Mouse (Mus musculus): ENCODE data around the gene Aff3. TPM values are rescaled to one million over a fixed set of nuclear protein-coding genes. Genes with fewer than 3 reads are reported as not detected.

Aff3 gene
- total and polyA plus RNA-seq, 2 experiments from 2014 or later, result 23.1 to 55.6 TPM

DNA sequence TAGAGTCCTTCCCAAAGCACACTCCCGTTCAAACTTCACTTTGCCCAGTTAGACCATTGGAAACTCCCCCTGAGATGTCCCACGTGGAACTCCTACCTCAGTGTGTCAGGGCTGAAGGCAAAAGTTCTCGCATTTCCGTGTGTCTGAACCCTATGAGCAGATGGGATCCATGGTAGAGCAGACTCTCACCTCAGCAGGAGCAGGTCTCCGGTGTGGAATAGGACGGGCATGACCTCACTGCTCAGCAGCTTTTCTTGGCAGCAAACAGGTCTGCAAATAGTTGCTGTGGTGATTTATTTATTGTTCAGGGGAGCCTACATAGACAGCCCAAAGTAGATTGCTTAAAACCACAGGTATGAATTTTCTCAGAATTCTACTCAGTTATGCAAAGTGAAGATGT is 25.7 kb upstream of the Aff3 start:
- H3K4me3 ChIP-seq (ENCODE audit: low read length), result no peak overlapping the region
- H3K36me3 ChIP-seq (ENCODE audit: insufficient read depth, low read length), result no peaks in the 10 kb centered on the region
- TF ChIP-seq CTCF (IDR thresholded peaks at IDR 0.05; ENCODE audit: low read depth), result no peak
- no peaks in the 10 kb centered on the region for H3K4me1 ChIP-seq (ENCODE audit: insufficient read depth, low read length)
- 62% methylated on average over 6 of the region's 6 CpGs for WGBS
- no peak overlapping the region for H3K4me2 ChIP-seq (ENCODE audit: low read depth, low read length)
- no peaks in the 10 kb centered on the region for H3K9me3 ChIP-seq (ENCODE audit: low read length)
- ATAC-seq, result no peak
- no peak overlapping the region for H3K9ac ChIP-seq (replicated peaks; ENCODE audit: low read length)
- no peak overlapping the region for H3K27ac ChIP-seq
- H3K27me3 ChIP-seq (ENCODE audit: insufficient read depth, low read length), result no peaks in the 10 kb centered on the region
- no peak for DNase-seq (ENCODE audit: low spot score)

DNA sequence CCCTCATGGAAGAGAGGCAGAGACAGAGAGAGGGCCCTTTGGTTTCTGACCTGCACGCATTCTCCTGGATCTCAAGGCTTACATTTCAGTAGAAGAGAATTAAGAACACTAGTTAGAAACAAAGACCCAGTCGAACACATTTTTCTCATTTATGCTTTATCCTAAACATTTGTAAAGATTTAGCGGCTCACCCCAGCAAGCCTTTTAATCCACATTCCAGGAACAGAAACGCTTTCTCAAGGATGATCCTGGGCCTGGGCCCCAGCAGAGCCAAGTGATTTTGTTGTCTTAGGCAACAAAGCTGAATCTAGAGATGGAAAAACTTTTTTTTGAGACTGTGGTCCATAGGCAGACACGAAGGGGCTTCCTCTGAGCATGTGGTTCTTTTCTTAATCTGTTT is 23.5 kb upstream of the Aff3 start:
- H3K27me3 ChIP-seq (ENCODE audit: insufficient read depth, low read length), result no peaks in the 10 kb centered on the region
- DNase-seq (ENCODE audit: low spot score), result no peak
- no peak overlapping the region for H3K27ac ChIP-seq
- H3K4me3 ChIP-seq (ENCODE audit: low read length), result no peak overlapping the region
- no peak overlapping the region for H3K9ac ChIP-seq (replicated peaks; ENCODE audit: low read length)
- 80% methylated on average over 5 of the region's 5 CpGs for WGBS
- H3K36me3 ChIP-seq (ENCODE audit: insufficient read depth, low read length), result no peaks in the 10 kb centered on the region
- no peak overlapping the region for H3K4me2 ChIP-seq (ENCODE audit: low read depth, low read length)
- no peak for ATAC-seq
- no peaks in the 10 kb centered on the region for H3K4me1 ChIP-seq (ENCODE audit: insufficient read depth, low read length)
- no peaks in the 10 kb centered on the region for H3K9me3 ChIP-seq (ENCODE audit: low read length)
- no peak for TF ChIP-seq CTCF (IDR thresholded peaks at IDR 0.05; ENCODE audit: low read depth)

DNA sequence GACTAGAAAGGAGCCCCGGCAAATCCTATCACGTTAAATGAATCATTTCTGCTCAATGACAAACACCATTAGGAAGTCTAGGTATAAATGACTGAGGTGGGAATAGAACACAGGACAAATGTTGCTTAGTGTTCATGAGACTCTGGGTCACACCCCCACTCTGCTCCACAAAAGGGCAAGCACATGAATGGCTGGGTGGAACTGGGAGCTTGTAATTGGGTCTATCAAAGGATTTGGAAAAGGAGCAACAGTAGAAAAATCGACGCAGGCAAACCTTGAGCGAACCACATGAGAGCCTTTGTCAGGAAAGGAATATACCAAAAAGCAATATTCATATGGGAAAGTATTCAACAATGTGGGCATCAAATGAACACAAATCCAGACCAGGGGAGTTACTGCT is 21.0 kb upstream of the Aff3 start:
- H3K4me1 ChIP-seq (ENCODE audit: insufficient read depth, low read length), result no peaks in the 10 kb centered on the region
- 91% methylated on average over 5 of the region's 5 CpGs for WGBS

GRCm38 (mm10) chr1:38683158-38683721 is 18.5 kb upstream of the Aff3 start:
- Histone ChIP-seq H3K27me3 (ENCODE audit: insufficient read depth, low read length) (no peaks in the 10 kb centered on the region), H3K4me3 (ENCODE audit: low read length) (no peak overlapping the region), H3K9me3 (ENCODE audit: low read length) (no peaks in the 10 kb centered on the region), H3K27ac (no peak overlapping the region), H3K4me1 (ENCODE audit: insufficient read depth, low read length) (no peaks in the 10 kb centered on the region), H3K4me2 (ENCODE audit: low read depth, low read length) (no peak overlapping the region), H3K36me3 (ENCODE audit: insufficient read depth, low read length) (no peaks in the 10 kb centered on the region), H3K9ac (replicated peaks; ENCODE audit: low read length) (no peak overlapping the region)
- TF ChIP-seq CTCF (IDR thresholded peaks at IDR 0.05; ENCODE audit: low read depth), result no peak
- ATAC-seq, result no peak
- 88% methylated on average over 10 of the region's 10 CpGs for WGBS
- no peak for DNase-seq (ENCODE audit: low spot score)

More for the DNA sequence above, 21.0 kb upstream of the Aff3 start:
- Histone ChIP-seq H3K4me3 (ENCODE audit: low read length) (no peak overlapping the region), H3K9me3 (ENCODE audit: low read length) (no peaks in the 10 kb centered on the region), H3K27ac (no peak overlapping the region), H3K27me3 (ENCODE audit: insufficient read depth, low read length) (no peaks in the 10 kb centered on the region), H3K4me2 (ENCODE audit: low read depth, low read length) (no peak overlapping the region), H3K36me3 (ENCODE audit: insufficient read depth, low read length) (no peaks in the 10 kb centered on the region), H3K9ac (replicated peaks; ENCODE audit: low read length) (no peak overlapping the region)
- DNase-seq (ENCODE audit: low spot score), result no peak
- no peak for ATAC-seq
- TF ChIP-seq CTCF (IDR thresholded peaks at IDR 0.05; ENCODE audit: low read depth), result no peak

DNA sequence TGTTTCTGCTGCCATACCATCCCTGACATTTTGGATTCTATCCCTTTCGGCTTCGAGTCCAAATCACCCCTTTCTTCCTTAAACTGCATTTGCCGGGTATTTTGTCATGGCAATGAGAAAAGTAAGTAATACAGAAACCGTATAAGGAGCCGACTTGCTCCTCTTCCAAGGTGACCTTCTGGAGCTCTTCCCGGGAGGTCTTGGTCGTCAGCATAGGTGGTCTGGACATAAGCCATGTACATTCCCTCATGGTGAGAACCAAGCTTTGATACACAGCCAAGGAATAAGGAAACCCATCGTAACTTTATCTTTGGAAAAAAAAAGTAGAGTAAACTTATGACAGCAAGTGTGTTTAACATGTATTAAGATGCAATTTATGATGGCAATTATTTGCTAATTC is 15.1 kb upstream of the Aff3 start:
- Histone ChIP-seq H3K9me3 (ENCODE audit: low read length) (no peaks in the 10 kb centered on the region), H3K36me3 (ENCODE audit: insufficient read depth, low read length) (no peaks in the 10 kb centered on the region), H3K27ac (no peak overlapping the region), H3K9ac (replicated peaks; ENCODE audit: low read length) (no peak overlapping the region), H3K27me3 (ENCODE audit: insufficient read depth, low read length) (no peaks in the 10 kb centered on the region), H3K4me1 (ENCODE audit: insufficient read depth, low read length) (no peaks in the 10 kb centered on the region), H3K4me3 (ENCODE audit: low read length) (no peak overlapping the region), H3K4me2 (ENCODE audit: low read depth, low read length) (no peak overlapping the region)
- no peak for TF ChIP-seq CTCF (IDR thresholded peaks at IDR 0.05; ENCODE audit: low read depth)
- WGBS, result 80% methylated on average over 8 of the region's 8 CpGs
- DNase-seq (ENCODE audit: low spot score) (no peak), ATAC-seq (no peak)

- TF ChIP-seq CTCF (IDR thresholded peaks at IDR 0.05; ENCODE audit: low read depth), result no peak
- WGBS, result 88% methylated on average over 3 of the region's 3 CpGs
- H3K4me2 ChIP-seq (ENCODE audit: low read depth, low read length), result no peak overlapping the region
- no peak overlapping the region for H3K4me3 ChIP-seq (ENCODE audit: low read length)
- H3K27ac ChIP-seq, result no peak overlapping the region
- H3K4me1 ChIP-seq (ENCODE audit: insufficient read depth, low read length), result no peaks in the 10 kb centered on the region
- H3K36me3 ChIP-seq (ENCODE audit: insufficient read depth, low read length), result no peaks in the 10 kb centered on the region
- H3K9me3 ChIP-seq (ENCODE audit: low read length), result no peaks in the 10 kb centered on the region
- H3K9ac ChIP-seq (replicated peaks; ENCODE audit: low read length), result no peak overlapping the region
- DNase-seq (ENCODE audit: low spot score) (no peak), ATAC-seq (no peak)
- H3K27me3 ChIP-seq (ENCODE audit: insufficient read depth, low read length), result no peaks in the 10 kb centered on the region
These were observed 7.0 kb upstream of the Aff3 start for GRCm38 (mm10) chr1:38671756-38672155.

GRCm38 (mm10) chr1:38671019-38671418 is 6.3 kb upstream of the Aff3 start:
- H3K9me3 ChIP-seq (ENCODE audit: low read length), result no peaks in the 10 kb centered on the region
- H3K27me3 ChIP-seq (ENCODE audit: insufficient read depth, low read length), result no peaks in the 10 kb centered on the region
- 59% methylated on average over 5 of the region's 5 CpGs for WGBS
- H3K4me2 ChIP-seq (ENCODE audit: low read depth, low read length), result no peak overlapping the region
- H3K4me1 ChIP-seq (ENCODE audit: insufficient read depth, low read length), result no peaks in the 10 kb centered on the region
- no peak for ATAC-seq
- no peaks in the 10 kb centered on the region for H3K36me3 ChIP-seq (ENCODE audit: insufficient read depth, low read length)
- no peak overlapping the region for H3K9ac ChIP-seq (replicated peaks; ENCODE audit: low read length)
- no peak for TF ChIP-seq CTCF (IDR thresholded peaks at IDR 0.05; ENCODE audit: low read depth)
- no peak for DNase-seq (ENCODE audit: low spot score)
- no peak overlapping the region for H3K4me3 ChIP-seq (ENCODE audit: low read length)
- H3K27ac ChIP-seq, result no peak overlapping the region

Measured in hindbrain, postnatal 0 days (tissue).